Mouse (Mus musculus) erythroblast, embryonic 14.5 days (primary cell): ENCODE results near the gene Slc6a6.

ENCODE experiments used
- GATA1 ChIP-seq: IDR thresholded peaks from 2 replicates; pipeline ENCODE4 v1.6.1; 2012; ENCODE audit warnings: low read length, inconsistent platforms, mixed read lengths
- TAL1 ChIP-seq: IDR thresholded peaks from 3 replicates; pipeline ENCODE4 v1.6.1; 2012; ENCODE audit warnings: low read length, inconsistent platforms, mixed read lengths

DNA sequence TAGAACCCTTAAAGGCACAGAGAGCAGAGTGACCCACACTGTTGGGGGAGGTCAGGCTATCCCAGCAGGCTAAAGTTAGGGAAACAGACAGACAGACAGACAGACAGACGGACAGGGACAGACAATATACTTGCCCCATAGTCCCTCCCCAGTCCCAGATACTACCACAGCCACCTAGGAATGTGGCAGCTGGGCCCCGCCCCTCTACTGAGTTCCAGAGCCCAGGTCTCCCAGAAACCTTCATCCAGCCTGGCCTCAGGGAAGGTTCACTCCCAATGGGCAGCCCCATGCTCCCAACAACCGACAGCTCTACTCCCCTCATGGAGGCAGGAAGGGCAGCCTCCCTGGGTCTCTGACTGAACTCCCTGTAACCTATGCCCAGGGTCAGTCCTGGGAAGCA lies 111.8 kb downstream of the Slc6a6 start:
- TF ChIP-seq GATA1: no peak
- TF ChIP-seq TAL1: no peak
